Mouse (Mus musculus): ENCODE data around the gene F11r. TPM values are rescaled to one million over a fixed set of nuclear protein-coding genes. Genes with fewer than 3 reads are reported as not detected.
"Not testable (repeated sequence)": the region's sequence is repeated elsewhere in the genome, so short reads cannot be mapped to it uniquely, and the experiment has no call there.

F11r gene
- polyA plus RNA-seq, 1 experiment from 2014 or later = 16.5 TPM

DNA sequence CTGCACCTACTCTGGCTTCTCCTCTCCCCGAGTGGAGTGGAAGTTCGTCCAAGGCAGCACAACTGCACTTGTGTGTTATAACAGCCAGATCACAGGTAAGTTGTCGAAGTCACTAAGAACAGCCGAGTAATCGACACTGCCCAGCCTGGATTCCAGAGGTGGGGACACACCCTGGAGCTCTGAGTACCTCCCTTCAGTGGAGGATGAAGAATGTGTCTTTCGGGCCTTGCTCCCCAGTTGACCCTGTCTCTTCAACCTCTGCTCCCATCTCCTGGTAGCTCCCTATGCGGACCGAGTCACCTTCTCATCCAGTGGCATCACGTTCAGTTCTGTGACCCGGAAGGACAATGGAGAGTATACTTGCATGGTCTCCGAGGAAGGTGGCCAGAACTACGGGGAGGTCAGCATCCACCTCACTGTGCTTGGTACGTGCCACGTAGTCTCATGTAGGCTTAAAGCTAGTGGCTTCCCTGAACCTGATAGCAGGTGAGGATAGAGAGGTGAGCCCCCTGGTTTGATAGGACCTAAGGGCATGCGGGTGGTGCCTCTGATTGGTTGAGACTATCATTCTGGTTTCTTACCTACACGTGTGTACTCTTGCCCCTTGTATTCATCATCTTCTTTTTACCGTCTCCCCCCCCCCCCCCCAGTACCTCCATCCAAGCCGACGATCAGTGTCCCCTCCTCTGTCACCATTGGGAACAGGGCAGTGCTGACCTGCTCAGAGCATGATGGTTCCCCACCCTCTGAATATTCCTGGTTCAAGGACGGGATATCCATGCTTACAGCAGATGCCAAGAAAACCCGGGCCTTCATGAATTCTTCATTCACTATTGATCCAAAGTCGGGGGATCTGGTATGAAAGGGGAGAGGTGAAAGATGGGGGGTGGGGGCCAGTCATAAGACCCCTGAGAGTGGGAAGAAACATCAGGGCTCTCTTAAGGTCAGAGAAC lies 23.5 kb downstream of the F11r start:
- Histone ChIP-seq H3K9me3 (no peaks in the 10 kb centered on the region; the same call in 1 of the 2 replicates), H3K27ac (peak overlapping the region; percentile 27; the same call in 1 of the 2 replicates), H3K4me3 (no peak overlapping the region; the same call in 1 of the 2 replicates), H3K27me3 (ENCODE audit: poor library complexity, severe bottlenecking) (no peaks in the 10 kb centered on the region), H3K36me3 (replicated peaks) (peaks cover 10% of the 10 kb centered on the region; the same call in 1 of the 2 replicates), H3K4me1 (peaks cover 17% of the 10 kb centered on the region)
- 91% methylated on average over 22 of the region's 22 CpGs for WGBS
- no peak for DNase-seq (ENCODE audit: extremely low spot score, low spot score)

- WGBS = 93% methylated on average over 3 of the region's 3 CpGs
- Histone ChIP-seq H3K36me3 (replicated peaks) (peaks cover 10% of the 10 kb centered on the region; the same call in 1 of the 2 replicates), H3K9me3 (no peaks in the 10 kb centered on the region; the same call in 1 of the 2 replicates), H3K27me3 (ENCODE audit: poor library complexity, severe bottlenecking) (no peaks in the 10 kb centered on the region), H3K4me3 (no peak overlapping the region), H3K27ac (no peak overlapping the region), H3K4me1 (peaks cover 17% of the 10 kb centered on the region)
- no peak for DNase-seq (ENCODE audit: extremely low spot score, low spot score)
Measured at GRCm38 (mm10) chr1:171463133-171463532, 25.8 kb downstream of the F11r start.

DNA sequence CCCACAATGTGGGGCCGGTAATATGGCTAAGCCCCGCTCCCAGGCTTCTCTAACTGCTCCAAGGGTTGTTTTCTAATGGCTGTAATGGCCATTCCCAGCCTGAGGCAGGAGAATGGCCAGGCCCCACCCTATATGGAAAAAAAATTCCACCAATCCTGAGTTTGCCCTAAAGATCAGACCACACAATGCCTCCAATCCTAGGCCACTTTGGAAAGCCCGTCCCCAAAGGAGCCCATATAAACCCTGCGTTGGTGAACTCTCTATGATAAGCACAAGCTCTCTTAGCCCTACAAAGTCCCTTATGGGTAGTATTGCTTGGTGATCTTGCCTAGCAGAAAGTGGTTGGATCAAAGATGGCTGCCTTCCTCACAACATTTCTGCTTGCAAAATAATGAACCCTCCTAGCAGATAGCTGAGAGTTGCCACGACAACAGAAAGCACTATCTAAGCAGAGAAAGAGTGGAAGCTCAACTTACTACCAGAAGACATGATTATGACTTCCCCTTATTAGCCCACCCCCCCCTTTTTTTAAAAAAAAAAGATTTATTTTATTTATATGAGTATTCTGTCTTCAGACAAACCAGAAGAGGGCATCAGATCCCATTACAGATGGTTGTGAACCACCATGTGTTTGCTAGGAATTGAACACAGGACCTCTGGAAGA lies 28.5 kb downstream of the F11r start:
- no peak overlapping the region for H3K27ac ChIP-seq
- H3K27me3 ChIP-seq (ENCODE audit: poor library complexity, severe bottlenecking) = no peaks in the 10 kb centered on the region
- no peak overlapping the region for H3K4me3 ChIP-seq
- no peak for DNase-seq (ENCODE audit: extremely low spot score, low spot score)
- H3K9me3 ChIP-seq = no peaks in the 10 kb centered on the region; the same call in 1 of the 2 replicates
- 91% methylated on average over 5 of the region's 5 CpGs for WGBS
- peaks cover 10% of the 10 kb centered on the region; the same call in 1 of the 2 replicates for H3K36me3 ChIP-seq (replicated peaks)
- 0 out of 2 replicates have a peak, but pooled peaks cover under 1% of the 10 kb centered on the region for H3K4me1 ChIP-seq

DNA sequence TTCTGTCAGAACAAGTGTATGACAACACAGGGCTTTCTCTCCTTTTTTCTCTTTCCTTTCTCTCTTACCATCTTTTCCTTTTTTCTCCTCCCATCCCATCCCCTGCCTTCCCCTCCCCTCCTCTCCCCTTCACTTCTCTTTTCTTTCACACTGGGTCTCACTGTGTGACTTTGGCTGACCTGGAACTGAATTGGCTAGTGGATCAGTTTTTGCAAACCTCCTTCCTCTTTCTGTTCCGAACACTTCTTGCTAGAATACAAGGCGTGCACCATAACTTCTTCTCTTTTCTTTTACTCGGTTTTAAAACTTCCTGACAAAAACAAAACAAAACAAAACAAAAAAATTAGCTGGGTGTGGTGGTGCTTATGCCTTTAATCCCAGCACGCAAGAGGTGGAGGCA lies 29.2 kb downstream of the F11r start:
- H3K36me3 ChIP-seq (replicated peaks) = peaks cover 8% of the 10 kb centered on the region; the same call in 1 of the 2 replicates
- no peak overlapping the region for H3K27ac ChIP-seq
- H3K9me3 ChIP-seq = no peaks in the 10 kb centered on the region; the same call in 1 of the 2 replicates
- H3K4me1 ChIP-seq = no peaks in the 10 kb centered on the region
- WGBS = 85% methylated on average over 4 of the region's 4 CpGs
- no peak for DNase-seq (ENCODE audit: extremely low spot score, low spot score)
- H3K27me3 ChIP-seq (ENCODE audit: poor library complexity, severe bottlenecking) = no peaks in the 10 kb centered on the region
- H3K4me3 ChIP-seq = no peak overlapping the region

DNA sequence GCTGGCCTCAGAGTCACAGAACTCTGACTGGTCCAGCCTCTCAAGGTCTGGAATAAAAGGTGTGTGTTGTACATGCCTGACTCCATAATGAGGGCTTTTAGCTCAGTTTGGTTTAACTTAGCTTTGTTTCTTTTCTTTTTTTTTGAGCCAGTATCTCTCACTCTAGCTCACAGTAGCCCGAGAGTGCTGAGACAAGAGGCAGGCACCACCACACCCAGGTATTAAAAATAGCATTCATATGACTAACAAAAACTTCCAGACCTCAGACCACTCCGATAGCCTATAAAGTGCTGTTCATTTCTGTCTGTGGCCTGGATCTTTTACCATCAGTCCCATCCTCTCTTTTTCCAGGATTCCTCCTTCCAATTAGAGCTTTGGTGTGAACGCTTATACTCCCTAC lies 32.3 kb downstream of the F11r start:
- WGBS = 94% methylated on average over 3 of the region's 3 CpGs

DNA sequence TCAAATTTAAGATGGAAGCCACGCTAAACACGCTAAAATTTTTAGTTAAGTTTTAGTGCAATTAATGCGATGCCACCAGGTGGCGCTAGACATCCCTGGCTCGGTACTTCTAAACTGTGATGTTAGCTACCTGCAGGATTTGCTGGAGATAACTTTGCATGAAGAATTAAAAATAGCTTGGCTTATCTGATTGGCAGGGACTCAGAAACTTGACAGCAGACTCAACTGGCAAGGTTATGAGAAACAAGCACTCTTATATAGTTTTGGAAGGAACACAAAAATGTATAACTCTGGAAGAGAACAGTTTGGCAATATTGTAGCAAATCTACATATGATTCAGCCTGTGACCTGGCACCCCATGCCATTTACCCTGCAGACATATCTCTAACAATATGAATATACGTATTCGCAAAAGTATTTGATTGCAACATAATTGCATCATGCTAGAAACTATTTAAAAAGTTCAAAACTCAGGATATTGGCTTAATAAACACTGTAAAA lies 33.1 kb downstream of the F11r start:
- Histone ChIP-seq H3K27me3 (ENCODE audit: poor library complexity, severe bottlenecking) (no peaks in the 10 kb centered on the region), H3K4me3 (no peak overlapping the region), H3K36me3 (replicated peaks) (no peaks in the 10 kb centered on the region), H3K4me1 (no peaks in the 10 kb centered on the region), H3K9me3 (no peaks in the 10 kb centered on the region), H3K27ac (no peak overlapping the region)
- 33% methylated on average over 7 of the region's 7 CpGs for WGBS
- peak; percentile 55 for DNase-seq (ENCODE audit: extremely low spot score, low spot score)

More for the DNA sequence above, 32.3 kb downstream of the F11r start:
- DNase-seq (ENCODE audit: extremely low spot score, low spot score) = no peak
- no peak overlapping the region for H3K4me3 ChIP-seq
- no peak overlapping the region for H3K27ac ChIP-seq
- H3K4me1 ChIP-seq = no peaks in the 10 kb centered on the region
- no peaks in the 10 kb centered on the region for H3K36me3 ChIP-seq (replicated peaks)
- H3K9me3 ChIP-seq = no peaks in the 10 kb centered on the region
- no peaks in the 10 kb centered on the region for H3K27me3 ChIP-seq (ENCODE audit: poor library complexity, severe bottlenecking)

DNA sequence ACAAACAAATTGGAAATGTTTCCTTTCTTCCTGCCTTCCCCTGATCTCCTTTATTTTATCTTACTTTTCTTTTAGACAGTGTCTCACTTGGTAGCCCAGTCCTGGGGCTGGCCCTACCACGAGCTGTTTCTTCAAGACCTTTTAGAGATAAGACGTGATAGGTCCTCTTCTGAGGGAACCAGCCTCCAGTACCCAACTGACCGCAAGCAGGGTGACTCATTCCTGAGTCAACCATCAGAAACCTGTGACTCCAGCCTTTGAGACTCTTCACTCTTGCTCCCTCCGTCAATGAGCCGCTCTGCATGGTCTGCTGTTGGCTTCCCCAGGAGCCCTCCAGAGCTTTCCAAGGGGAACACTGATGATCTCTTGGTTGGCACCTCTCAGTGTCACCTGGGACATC lies 33.6 kb downstream of the F11r start:
- Histone ChIP-seq H3K4me3 (no peak overlapping the region), H3K9me3 (no peaks in the 10 kb centered on the region), H3K27me3 (ENCODE audit: poor library complexity, severe bottlenecking) (no peaks in the 10 kb centered on the region), H3K27ac (no peak overlapping the region), H3K36me3 (replicated peaks) (no peaks in the 10 kb centered on the region), H3K4me1 (no peaks in the 10 kb centered on the region)
- DNase-seq (ENCODE audit: extremely low spot score, low spot score) = no peak
- 91% methylated on average over 5 of the region's 5 CpGs for WGBS

DNA sequence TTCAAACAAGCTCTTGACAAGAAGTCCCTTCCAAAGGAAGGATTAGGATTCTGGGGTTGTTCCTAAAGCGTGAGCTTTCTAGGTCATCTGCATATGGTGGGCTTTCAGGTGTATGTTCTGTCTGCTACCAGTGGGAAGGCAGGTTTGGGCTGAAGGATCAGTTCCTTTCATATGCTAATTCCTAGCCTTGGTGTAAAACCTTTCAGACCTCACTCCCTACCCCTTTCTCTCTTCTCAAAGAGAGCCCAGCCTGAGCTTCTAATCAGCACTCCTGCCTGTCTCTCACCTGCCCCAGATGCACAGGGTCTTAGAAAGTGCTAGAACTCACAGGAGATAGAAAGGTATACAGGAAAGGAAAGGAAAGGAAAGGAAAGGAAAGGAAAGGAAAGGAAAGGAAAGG lies 34.1 kb downstream of the F11r start:
- Histone ChIP-seq H3K9me3 (no peaks in the 10 kb centered on the region), H3K36me3 (replicated peaks) (no peaks in the 10 kb centered on the region), H3K4me3 (no peak overlapping the region), H3K27me3 (ENCODE audit: poor library complexity, severe bottlenecking) (no peaks in the 10 kb centered on the region), H3K4me1 (no peaks in the 10 kb centered on the region), H3K27ac (no peak overlapping the region)
- whole genome bisulfite sequencing = 33% methylated on average over 1 of the region's 1 CpGs
- no peak for DNase-seq (ENCODE audit: extremely low spot score, low spot score)

DNA sequence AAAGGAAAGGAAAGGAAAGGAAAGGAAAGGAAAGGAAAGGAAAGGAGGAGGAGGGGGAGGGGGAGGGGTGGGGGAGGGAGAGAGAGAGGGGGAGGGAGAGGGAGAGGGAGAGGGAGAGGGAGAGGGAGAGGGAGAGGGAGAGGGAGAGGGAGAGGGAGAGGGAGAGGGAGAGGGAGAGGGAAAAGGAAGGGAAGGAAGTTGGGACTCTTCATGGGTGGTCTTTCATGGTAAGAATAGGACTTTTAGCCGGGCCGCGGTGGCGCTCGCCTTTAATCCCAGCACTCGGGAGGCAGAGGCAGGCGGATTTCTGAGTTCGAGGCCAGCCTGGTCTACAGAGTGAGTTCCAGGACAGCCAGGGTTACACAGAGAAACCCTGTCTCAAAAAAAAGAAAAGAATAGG lies 34.6 kb downstream of the F11r start:
- H3K9me3 ChIP-seq; DNase-seq (ENCODE audit: extremely low spot score, low spot score); H3K36me3 ChIP-seq (replicated peaks); H3K4me1 ChIP-seq; H3K4me3 ChIP-seq; H3K27ac ChIP-seq; H3K27me3 ChIP-seq (ENCODE audit: poor library complexity, severe bottlenecking): not testable (repeated sequence)
- WGBS = 97% methylated on average over 8 of the region's 8 CpGs

- no peaks in the 10 kb centered on the region for H3K36me3 ChIP-seq (replicated peaks)
- no peaks in the 10 kb centered on the region for H3K27me3 ChIP-seq (ENCODE audit: poor library complexity, severe bottlenecking)
- 0 out of 2 replicates have a peak, but pooled peaks cover 3% of the 10 kb centered on the region for H3K4me1 ChIP-seq
- no peak overlapping the region for H3K27ac ChIP-seq
- no peaks in the 10 kb centered on the region for H3K9me3 ChIP-seq
- WGBS = 81% methylated on average over 4 of the region's 4 CpGs
- no peak overlapping the region for H3K4me3 ChIP-seq
- no peak for DNase-seq (ENCODE audit: extremely low spot score, low spot score)
Measured at GRCm38 (mm10) chr1:171473506-171473905, 36.2 kb downstream of the F11r start.

GRCm38 (mm10) chr1:171473920-171474640 lies 36.7 kb downstream of the F11r start:
- no peak for DNase-seq (ENCODE audit: extremely low spot score, low spot score)
- Histone ChIP-seq H3K36me3 (replicated peaks) (no peaks in the 10 kb centered on the region), H3K27ac (no peak overlapping the region), H3K4me3 (no peak overlapping the region), H3K4me1 (0 out of 2 replicates have a peak, but pooled peaks cover 3% of the 10 kb centered on the region), H3K27me3 (ENCODE audit: poor library complexity, severe bottlenecking) (no peaks in the 10 kb centered on the region), H3K9me3 (no peaks in the 10 kb centered on the region)
- WGBS = 78% methylated on average over 9 of the region's 9 CpGs

- Histone ChIP-seq H3K4me1 (0 out of 2 replicates have a peak, but pooled peaks cover 3% of the 10 kb centered on the region), H3K27ac (no peak overlapping the region), H3K9me3 (peaks cover 12% of the 10 kb centered on the region), H3K4me3 (no peak overlapping the region), H3K36me3 (replicated peaks) (no peaks in the 10 kb centered on the region), H3K27me3 (ENCODE audit: poor library complexity, severe bottlenecking) (no peaks in the 10 kb centered on the region)
- DNase-seq (ENCODE audit: extremely low spot score, low spot score) = no peak
- 87% methylated on average over 8 of the region's 8 CpGs for WGBS
Measured at GRCm38 (mm10) chr1:171477123-171477522, 39.8 kb downstream of the F11r start.
